Mouse (Mus musculus): ENCODE measurements at regions not wholly inside any gene's neighbourhood (a gene's known extent, or its start where the extent isn't known, plus 50 kb on each side); places are given as distances from the start of the nearest gene placed in this dataset.
"Not testable (repeated sequence)": the region's sequence is repeated elsewhere in the genome, so short reads cannot be mapped to it uniquely, and the experiment has no call there.

DNA sequence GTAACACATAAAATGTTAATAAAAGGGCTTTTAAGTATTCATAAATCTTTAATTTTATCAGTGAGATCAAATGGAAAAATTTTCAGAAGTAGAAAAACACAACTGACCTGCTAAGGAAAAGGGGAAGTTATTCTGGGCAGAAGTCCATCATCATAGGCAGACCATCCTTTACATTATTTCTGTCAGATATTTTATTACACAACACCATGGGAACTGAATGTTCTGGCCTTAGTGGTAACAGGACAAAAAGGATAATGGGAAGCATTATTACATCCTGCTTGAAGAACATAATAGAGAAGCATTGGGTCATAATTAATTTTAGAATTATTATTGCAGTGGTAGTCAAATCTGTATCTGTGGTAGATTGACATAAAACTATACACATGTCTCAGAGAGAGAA, 603.5 kb upstream of the Gje1 start:
- DNase-seq = no peak

DNA sequence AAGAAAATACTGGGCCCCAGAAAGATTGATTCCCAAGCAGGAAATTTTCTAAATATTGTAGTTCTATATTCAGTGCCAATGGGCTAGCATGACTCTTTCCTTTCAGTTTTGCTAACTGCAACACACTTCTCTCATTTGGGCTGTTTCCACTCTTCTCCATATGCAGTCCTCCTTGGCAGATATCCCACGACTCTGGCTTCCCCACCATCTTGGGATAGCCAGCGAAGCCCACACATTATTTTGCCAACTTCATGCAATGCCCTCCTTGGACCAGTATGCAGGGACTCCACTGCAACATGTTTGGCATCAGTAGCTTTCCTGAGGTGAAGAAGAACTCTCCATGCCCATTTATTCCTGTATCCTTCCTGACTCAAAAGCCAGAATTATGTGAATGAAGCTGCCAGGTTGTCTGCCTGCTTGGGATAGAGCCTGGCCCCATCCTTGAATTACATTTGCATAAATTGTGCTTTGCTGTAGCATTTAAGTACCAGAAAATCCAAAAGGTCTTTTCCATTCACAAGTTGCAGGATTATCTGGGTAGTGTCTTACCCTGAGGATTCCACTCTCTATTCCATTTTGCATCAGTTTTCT, 599.1 kb upstream of the Gje1 start:
- DNase-seq = no peak

DNA sequence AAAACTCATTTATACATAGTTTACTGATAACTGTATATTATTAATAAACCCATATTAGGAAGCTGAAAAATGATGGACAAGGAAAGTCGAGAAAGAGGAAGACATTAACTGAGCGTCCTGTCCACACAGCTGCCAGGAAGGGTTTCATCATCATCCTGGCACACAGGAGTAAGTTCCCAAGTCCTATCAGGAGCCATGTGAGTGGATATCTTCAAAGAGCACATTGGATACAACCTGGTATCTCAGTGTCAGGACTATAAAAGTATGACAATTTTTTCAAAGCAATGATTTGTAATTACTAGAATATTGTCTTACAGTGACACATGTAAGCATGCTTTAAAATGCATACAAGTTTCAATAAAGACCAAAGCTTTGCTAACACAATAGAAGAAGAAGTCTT, 592.6 kb upstream of the Gje1 start:
- no peak for DNase-seq

DNA sequence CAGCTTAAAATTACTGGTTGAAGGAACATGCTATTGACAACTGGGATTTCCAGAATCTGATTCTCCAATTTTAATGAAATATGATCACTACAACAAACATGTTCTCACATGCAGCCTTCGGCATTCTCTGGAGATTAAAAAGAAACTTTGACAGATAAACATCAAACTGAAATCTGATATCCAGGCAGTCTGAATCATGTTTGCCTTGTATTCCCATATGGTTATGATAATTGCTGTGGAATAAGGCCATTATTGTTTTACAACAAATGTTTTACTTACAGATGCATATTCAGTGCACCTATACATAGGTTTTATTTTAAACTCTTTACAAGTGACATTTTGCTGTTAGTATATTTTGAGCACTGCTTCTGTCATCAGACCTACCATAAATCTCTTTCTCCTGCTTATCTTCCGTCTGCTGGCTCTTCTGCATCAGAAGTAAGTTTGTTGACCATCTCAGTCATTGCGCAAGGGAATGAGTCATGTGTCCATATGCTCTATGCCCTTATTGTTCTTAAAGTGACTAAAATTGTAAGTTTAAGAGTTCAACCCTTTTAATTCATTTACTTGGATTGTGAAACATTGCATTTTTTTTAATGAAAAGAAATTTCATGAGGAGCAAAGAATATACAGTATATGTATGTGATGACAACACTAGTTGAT, 587.9 kb upstream of the Gje1 start:
- DNase-seq = no peak

DNA sequence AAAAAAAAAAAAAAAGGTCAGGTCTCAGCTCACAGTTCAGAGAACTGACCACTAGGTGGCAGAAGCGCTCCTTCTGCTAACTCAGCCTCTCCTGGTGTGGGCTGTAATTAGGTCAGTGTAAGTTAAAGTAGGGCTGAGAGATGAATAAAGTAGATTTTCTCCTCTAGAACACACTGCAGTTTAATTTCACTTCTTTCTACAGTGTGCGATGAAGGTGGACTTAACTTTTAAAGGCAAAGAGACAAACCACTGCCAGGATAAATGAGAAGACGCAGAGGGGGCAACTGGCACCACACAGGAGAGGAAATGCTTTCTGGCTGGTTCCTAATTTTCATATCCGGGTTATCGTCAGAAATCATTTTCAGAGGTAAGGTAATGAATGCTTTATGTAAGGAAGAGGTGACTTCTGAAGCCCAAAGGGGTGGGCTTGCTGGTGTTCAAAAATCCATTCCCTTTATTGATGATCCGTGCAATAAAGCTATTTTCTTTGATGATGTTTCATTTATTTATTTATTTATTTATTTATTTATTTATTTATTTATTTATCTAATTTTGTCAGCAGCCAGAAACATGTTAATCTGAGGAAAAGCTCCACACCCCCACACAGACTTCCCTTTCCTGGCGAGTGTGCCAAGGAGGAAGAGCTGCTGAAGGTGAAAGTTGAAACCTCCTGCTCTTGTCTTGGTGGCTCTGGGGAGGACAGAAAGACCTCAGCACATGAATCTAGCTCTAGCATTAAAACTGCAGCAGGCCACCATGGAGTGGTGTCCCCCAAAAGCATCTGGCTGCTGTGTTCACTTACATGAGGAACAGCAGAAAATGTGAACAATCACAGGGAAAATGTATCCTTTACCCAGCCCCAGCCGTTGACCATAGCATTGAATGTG, 582.4 kb upstream of the Gje1 start:
- peak; percentile 82 for DNase-seq

DNA sequence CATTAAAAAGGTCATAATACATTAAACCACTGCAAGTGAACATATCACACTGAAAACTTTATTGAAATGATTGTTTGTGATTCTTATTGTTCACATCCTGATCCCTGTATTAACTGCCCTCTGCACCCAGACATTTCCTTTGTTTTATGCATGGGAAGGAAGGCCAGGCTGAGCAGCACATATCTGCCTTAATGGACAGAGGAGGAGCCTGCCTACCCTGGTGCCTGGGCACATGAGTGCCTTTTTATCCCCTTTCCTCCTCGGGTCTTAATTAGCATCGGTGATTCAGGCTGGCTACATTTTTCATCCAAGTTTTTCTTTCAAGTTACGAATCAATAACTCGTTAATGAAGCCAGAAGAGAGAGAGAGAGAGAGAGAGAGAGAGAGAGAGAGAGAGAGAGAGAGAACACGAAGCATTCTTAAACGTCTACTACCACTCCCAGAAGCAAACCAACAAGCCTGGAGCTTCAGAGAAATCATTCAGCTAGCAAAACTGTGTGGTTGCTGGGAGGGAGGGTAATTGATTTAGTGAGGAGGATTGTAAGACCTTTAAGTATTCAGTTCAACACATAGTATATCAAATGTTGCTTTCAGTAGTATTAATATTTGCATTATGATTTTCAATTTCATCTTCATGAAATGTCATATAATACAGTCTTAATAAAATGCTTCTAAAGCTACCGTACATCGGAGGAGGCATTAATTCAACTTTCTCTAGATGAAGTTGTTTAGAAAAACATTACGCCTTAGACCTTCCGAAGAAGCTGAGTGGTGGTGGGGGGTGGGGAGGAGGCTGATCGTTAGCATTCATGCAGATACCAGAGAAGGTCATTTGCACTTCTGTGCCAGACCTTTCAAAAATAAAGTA, 581.6 kb upstream of the Gje1 start:
- DNase-seq = no peak

DNA sequence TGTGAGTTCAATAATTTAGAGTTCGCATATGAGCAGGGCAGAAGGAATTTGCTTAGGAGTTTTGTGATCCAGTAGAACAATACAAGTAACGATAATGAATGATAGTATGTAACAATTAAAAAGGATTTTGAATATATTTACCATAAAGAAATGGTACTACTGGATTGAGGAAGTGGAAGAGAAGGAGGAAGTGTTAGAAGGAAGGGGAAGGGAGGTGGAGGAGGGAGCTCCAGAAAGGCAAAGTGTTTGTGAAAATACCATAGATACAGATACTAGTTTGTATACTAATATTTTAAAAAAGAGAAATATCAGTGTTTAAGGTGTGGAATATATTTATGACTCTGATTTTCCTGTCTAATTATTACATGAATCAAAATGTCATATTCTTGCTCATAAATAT, 579.2 kb upstream of the Gje1 start:
- no peak for DNase-seq

DNA sequence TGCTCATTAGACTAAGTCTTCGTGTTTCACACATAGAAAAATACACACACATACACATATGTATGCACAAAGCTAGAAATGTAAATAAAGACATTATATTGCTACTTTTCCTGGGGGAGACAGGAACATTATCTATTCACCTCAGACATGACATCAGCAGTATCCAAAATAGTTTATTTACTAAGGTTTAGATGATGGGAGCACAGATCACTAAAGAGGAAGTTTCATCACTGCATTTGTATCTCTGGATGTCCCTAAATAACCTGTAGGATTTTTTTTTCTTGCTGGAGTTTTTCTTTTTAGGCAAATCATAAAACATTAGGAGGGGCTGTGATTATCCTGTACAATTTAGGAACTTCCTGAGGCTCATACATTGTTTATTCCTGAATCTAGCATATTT, 576.1 kb upstream of the Gje1 start:
- DNase-seq = no peak

DNA sequence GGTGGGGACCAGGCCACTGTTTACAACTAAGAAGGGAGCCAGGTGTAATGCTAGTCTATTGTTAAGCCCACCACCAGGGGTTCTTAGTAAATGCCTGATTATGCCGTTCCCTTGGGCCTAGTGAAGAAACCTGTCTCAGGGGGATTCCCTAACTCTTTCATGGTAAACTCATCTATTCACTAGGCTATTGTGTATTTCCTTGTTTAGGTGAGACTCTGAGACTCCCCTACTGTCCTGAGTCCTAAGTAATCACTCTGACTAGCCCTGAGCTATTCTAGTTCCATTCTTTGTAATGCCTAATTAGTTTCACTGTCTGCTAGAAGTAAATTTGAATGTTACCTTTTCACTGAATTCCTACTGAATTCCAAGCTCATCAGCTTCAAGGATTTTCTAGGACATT, 545.3 kb upstream of the Gje1 start:
- DNase-seq = not testable (repeated sequence)

DNA sequence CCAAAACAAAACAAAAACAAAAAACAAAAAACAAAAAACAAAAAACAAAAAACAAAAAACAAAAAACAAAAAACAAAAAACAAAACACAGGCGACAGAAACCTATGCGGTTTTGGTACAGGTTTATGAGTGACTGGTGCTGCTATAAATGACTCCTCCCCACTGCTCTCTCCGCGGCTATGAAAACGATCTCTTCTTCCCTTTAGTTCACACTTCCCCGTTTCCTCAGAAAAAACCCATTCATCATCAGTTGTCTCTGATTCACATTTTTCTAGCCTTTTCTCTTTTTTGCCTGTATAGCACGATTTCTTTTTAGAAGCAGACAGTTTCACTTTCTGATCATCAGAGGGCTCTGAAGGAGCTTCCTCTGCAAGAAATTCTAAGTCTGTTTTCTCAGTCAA, 544.3 kb upstream of the Gje1 start:
- DNase-seq = not testable (repeated sequence)

DNA sequence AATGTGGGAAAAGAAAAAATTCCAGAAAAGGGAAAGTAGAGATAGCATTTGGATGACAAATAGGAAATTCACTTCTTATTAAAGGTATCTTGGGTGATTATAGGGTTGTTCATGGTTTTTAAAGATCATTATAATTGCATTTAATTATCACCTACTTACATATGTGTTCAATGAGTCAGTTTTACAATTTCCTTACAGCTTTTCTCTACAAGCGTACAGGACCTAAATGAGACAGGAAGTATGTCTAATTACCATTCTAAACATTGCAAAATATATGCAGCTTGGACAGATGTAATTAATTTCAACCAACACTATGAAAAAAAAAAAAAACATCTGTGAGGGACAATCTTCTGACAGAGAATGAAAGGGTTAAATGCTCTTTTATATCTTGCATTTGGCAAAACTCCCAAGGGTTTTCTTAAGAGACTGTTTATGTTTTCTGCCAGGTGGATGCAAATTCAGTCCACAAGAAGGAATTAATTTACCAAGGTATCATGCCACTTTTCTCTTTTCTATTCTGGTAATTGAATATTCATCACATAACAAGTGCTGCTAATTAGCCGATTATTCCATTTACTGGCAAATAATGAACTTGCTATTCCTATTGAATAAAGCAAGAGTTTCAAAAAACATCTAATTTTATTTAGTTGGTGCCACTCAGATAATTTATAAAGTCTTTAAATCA, 531.5 kb upstream of the Gje1 start:
- DNase-seq = no peak

DNA sequence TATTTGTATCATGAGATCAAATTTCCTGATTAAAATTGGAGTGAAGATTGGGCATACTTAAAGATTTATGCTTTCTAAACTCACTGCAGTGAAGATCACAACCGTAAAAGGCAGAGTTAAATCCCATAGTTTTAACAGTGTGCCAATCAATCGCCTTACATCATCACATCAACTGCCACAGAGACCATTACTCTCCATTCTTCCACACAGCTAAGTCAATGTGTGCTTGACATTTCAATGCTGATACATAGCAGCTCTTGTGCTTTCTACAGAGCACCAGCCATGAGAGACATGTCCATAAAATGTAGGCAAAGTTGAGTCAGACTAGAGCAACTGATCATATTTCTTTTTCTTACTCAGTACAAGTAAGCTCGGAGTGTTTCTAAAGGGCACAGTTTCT, 530.9 kb upstream of the Gje1 start:
- DNase-seq = no peak

DNA sequence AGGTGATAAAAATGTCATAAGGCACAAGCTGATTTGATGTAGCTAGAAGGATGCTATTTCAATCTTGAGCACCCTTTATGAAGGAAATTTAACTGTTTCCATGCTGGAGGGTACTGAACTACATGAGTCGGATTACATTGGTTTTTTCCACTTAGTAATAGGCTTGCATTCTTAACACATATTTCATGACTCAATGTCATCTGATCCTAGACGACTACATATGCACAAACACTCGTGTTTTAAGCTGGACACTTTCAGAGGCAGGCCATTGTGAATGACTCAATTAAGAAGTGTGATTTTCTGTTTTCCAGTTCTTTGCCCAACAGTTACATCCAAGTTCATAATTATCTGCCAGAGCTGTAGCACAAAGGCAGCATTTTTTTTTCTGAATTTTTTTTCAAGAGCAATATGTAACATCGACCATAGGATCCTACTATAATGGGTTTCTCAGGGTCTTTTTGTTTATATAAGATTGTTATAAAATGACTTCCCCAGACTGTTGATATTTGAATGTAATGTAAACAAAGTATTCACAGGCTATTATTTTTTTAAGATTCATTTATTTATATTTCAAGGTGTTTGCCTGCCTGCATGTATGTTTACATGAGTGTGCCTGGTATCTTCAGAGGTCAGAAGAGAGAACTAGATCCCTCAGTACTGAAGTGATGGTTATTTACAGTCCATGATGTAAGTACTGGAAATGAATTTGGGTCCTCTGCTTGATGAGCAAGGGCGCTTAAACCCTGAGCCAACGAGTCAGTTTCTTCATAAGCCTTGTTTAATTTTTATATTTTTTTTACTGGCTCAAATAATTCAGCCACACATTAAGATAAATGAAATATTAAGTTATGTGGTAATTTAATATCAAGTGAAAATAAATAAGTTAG, 526.6 kb upstream of the Gje1 start:
- no peak for DNase-seq

DNA sequence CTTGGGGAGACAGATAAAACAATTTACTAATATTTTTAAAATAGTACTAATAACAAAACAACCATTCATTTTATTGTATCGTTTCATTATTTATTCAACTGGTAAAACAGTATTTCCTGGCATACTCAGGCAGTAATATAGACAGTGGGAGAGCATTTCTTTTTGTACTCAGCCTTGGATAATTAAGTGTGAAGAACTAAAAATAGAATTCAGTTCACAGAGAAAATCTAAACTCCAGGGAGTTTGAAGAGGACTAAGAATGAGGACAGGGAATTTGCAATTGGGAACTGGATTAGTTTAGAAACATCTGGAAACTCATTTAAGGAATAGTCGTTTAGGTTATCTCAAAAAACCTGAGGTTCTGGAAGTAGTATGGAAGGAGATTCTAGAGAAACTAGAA, 525.4 kb upstream of the Gje1 start:
- no peak for DNase-seq

DNA sequence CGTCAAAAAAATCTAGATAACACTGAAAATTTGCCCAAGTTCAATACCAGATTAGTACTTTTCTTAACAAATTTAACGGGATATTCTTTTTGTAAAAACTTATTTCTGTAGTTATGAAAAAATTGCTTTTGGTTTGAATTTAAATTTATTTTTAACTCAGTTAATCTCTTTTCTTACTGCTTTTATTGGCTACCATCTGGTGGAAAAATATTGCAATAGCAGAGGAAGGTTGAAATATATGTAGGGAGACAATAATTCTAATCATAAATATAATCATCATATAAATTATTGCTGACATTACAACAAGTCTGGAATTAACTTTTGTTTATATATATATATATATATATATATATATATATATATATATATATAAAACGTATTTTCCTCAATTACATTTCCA, 500.9 kb upstream of the Gje1 start:
- DNase-seq = no peak

DNA sequence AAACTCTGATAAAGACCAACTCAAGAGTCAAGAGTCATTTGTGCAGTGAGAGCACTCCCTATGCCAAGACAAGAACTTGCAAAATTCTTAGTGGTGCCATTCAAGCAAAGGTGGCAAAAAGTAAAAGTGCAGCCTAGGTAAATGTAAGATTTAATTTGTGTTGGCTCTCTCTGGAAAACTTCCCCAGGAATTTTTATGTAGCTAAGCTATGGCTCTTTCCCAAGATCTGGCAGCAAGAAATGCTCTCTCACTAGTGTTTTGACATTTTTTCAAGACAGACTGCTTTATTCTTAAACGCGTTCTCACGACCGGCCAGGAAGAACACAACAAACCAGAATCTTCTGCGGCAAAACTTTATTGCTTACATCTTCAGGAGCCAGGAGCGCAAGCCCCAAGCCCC, 461.6 kb upstream of the Gje1 start:
- no peak for DNase-seq

DNA sequence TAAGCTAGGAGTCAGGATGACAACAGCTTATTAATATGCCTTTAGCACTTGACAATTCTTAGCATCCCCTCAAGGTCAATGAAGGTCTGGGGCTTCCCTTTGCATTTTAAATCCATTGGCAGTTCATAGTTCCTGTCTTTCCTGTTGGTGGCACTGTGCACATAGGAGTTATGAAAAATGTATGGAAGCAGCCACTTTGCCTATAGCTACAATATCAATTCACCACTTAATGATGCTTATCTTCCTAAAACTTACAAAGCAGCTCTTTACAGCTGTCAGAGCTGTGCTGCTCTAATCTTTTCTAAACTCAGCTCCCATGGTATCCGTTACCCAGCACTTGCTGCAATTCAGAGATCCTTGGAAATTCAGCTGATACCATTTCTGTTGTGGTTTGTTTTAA, 456.4 kb upstream of the Gje1 start:
- DNase-seq = no peak

DNA sequence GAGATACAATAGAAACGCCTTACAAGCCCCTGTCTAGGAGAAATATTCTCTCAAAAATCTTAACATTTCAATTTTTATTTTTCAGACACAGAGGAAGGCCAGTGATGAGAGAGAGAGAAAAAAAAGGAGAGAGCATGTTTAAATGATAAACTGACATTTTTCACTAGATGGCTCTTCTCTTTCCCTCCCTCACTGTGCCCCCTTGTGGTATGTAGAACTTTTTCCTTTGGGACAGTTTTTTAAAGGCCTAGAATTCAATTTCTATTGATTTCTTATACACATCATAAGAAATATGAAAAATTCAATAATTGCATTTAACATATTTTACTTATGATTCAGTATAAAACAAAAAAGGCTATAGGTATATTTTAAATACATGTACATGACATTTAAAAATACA, 454.5 kb upstream of the Gje1 start:
- DNase-seq = no peak

DNA sequence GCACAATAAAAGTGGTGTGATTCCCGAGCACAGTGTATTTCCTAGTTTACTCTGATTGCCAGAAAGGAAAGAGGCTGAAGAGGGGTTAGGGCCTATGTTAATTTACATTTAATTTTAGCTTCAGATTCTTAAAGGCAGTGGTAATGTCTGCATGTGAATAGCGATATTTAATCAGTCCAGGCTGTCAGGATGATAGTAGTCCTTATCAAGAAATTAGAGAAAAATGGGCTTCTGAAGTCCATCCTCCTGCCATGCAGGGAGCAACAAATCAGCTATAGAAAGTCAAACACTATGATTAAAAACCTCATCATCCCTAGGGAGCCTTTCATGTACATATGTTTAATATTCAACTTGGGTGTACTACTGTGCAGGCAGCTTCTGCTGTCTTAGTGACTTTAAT, 422.7 kb upstream of the Gje1 start:
- no peak for DNase-seq
